Mouse (Mus musculus) intestine, postnatal 0 days (tissue): ENCODE measurements around the gene Map3k15. TPM values are rescaled to one million over a fixed set of nuclear protein-coding genes. Genes with fewer than 3 reads are reported as not detected.
A peak's percentile ranks its signal among the peaks of the same experiment; 100 is the strongest.

Experiments used
- ATAC-seq: fragments of 200-750 bp; cut with Nextera tagmentation; 2 replicates; pipeline ENCODE4 v1.8.0; 2017; ENCODE audit warnings: mild to moderate bottlenecking, moderate TSS enrichment, moderate library complexity
- H3K27ac ChIP-seq: fragments of 300-500 bp; sonication (generic); 2 replicates; pipeline ENCODE4 v1.5.1; 2014; ENCODE audit warnings: mild to moderate bottlenecking, low read depth, low read length, moderate library complexity
- H3K27me3 ChIP-seq: fragments of 300-500 bp; sonication (generic); replicated peaks from 2 replicates; pipeline ENCODE4 v1.6.1; 2014; ENCODE audit warnings: low read length, mixed read lengths; ENCODE audit not compliant: control insufficient read depth, insufficient read depth
- H3K36me3 ChIP-seq: fragments of 300-500 bp; sonication (generic); 2 replicates; pipeline ENCODE4 v1.6.1; 2014; ENCODE audit warnings: mild to moderate bottlenecking, moderate library complexity; ENCODE audit not compliant: control insufficient read depth, insufficient read depth
- H3K4me1 ChIP-seq: fragments of 300-500 bp; sonication (generic); replicated peaks from 2 replicates; pipeline ENCODE4 v1.6.1; 2014; ENCODE audit warnings: antibody characterized with exemption, low read length, mixed read lengths; ENCODE audit not compliant: control insufficient read depth, insufficient read depth
- H3K4me2 ChIP-seq: fragments of 300-500 bp; sonication (generic); replicated peaks from 2 replicates; pipeline ENCODE4 v1.6.1; 2014; ENCODE audit warnings: low read depth, mild to moderate bottlenecking, moderate library complexity
- H3K4me3 ChIP-seq: fragments of 300-500 bp; sonication (generic); 2 replicates; pipeline ENCODE4 v1.5.1; 2014; ENCODE audit warnings: low read depth, low read length
- H3K9ac ChIP-seq: fragments of 300-500 bp; sonication (generic); 2 replicates; pipeline ENCODE4 v1.6.1; 2014; ENCODE audit warnings: mild to moderate bottlenecking, low read depth, low read length
- H3K9me3 ChIP-seq: fragments of 300-500 bp; sonication (generic); 2 replicates; pipeline ENCODE4 v1.6.1; 2016; ENCODE audit warnings: mixed run types; ENCODE audit not compliant: control insufficient read depth
- CTCF ChIP-seq: sonication (generic); IDR thresholded peaks from 2 replicates; pipeline ENCODE4 v1.5.1; 2016; ENCODE audit warnings: low read depth, mild to moderate bottlenecking, control low read depth, antibody characterized with exemption, moderate library complexity
- WGBS: fragments of 180-500 bp; shearing (Covaris S2); extraction: QIAGEN DNeasy Blood & Tissue Kit; methylation state at CpG from one replicate; pipeline ENCODE4 v1.1.7; 2014; 5-methylcytosine and 5-hydroxymethylcytosine counted together
- polyA plus RNA-seq: library from polyadenylated mRNA; unstranded; fragments of >200 nt; fragmentation: Nextera tagmentation; extraction: Ambion mirVana; gene quantifications from 2 replicates; pipeline ENCODE4 v1.2.1, GENCODE M21; 2015

The Map3k15 gene
- polyA plus RNA-seq, 1 experiment from 2014 or later: 0.10 TPM

GRCm38 (mm10) chrX:159961385-159961784, 26.8 kb upstream of the Map3k15 start:
- no peaks in the 10 kb centered on the region for H3K9me3 ChIP-seq
- ATAC-seq: no peak
- TF ChIP-seq CTCF: no peak

GRCm38 (mm10) chrX:159963273-159963672, 25.0 kb upstream of the Map3k15 start:
- H3K36me3 ChIP-seq: no peaks in the 10 kb centered on the region
- 30% methylated on average over 4 of the region's 4 CpGs for WGBS
- no peak overlapping the region for H3K4me3 ChIP-seq
- H3K9me3 ChIP-seq: no peaks in the 10 kb centered on the region
- peak; percentile 80 for TF ChIP-seq CTCF
- no peaks in the 10 kb centered on the region for H3K27me3 ChIP-seq
- no peak overlapping the region for H3K27ac ChIP-seq
- no peaks in the 10 kb centered on the region for H3K4me1 ChIP-seq
- H3K4me2 ChIP-seq: no peak overlapping the region
- no peak for ATAC-seq
- H3K9ac ChIP-seq: no peak overlapping the region

More at GRCm38 (mm10) chrX:159961385-159961784, 26.8 kb upstream of the Map3k15 start:
- 74% methylated on average over 2 of the region's 2 CpGs for WGBS
- no peak overlapping the region for H3K9ac ChIP-seq
- H3K27ac ChIP-seq: no peak overlapping the region
- no peaks in the 10 kb centered on the region for H3K27me3 ChIP-seq
- H3K4me3 ChIP-seq: no peak overlapping the region
- no peaks in the 10 kb centered on the region for H3K4me1 ChIP-seq
- no peaks in the 10 kb centered on the region for H3K36me3 ChIP-seq
- H3K4me2 ChIP-seq: no peak overlapping the region

GRCm38 (mm10) chrX:159963925-159964324, 24.3 kb upstream of the Map3k15 start:
- no peak overlapping the region for H3K4me2 ChIP-seq
- H3K9me3 ChIP-seq: no peaks in the 10 kb centered on the region
- no peak overlapping the region for H3K4me3 ChIP-seq
- 92% methylated on average over 9 of the region's 9 CpGs for WGBS
- ATAC-seq: no peak
- H3K27ac ChIP-seq: no peak overlapping the region
- H3K27me3 ChIP-seq: no peaks in the 10 kb centered on the region
- TF ChIP-seq CTCF: no peak
- H3K4me1 ChIP-seq: no peaks in the 10 kb centered on the region
- no peaks in the 10 kb centered on the region for H3K36me3 ChIP-seq
- no peak overlapping the region for H3K9ac ChIP-seq

GRCm38 (mm10) chrX:159969025-159969424, 19.2 kb upstream of the Map3k15 start:
- WGBS: 79% methylated on average over 2 of the region's 2 CpGs
- Histone ChIP-seq H3K36me3 (no peaks in the 10 kb centered on the region), H3K27ac (no peak overlapping the region), H3K4me3 (no peak overlapping the region), H3K9ac (no peak overlapping the region), H3K27me3 (no peaks in the 10 kb centered on the region), H3K4me1 (no peaks in the 10 kb centered on the region), H3K9me3 (no peaks in the 10 kb centered on the region), H3K4me2 (no peak overlapping the region)
- no peak for TF ChIP-seq CTCF
- no peak for ATAC-seq

GRCm38 (mm10) chrX:159971091-159971779, 17.0 kb upstream of the Map3k15 start:
- H3K27ac ChIP-seq: no peak overlapping the region
- no peak overlapping the region for H3K4me2 ChIP-seq
- 38% methylated on average over 3 of the region's 3 CpGs for WGBS
- H3K9ac ChIP-seq: no peak overlapping the region
- H3K4me1 ChIP-seq: no peaks in the 10 kb centered on the region
- no peaks in the 10 kb centered on the region for H3K27me3 ChIP-seq
- peak; percentile 45; the same call in 1 of the 2 replicates for ATAC-seq
- no peak for TF ChIP-seq CTCF
- no peaks in the 10 kb centered on the region for H3K9me3 ChIP-seq
- H3K4me3 ChIP-seq: no peak overlapping the region
- H3K36me3 ChIP-seq: no peaks in the 10 kb centered on the region

- H3K4me1 ChIP-seq: no peaks in the 10 kb centered on the region
- H3K9me3 ChIP-seq: no peaks in the 10 kb centered on the region
- no peaks in the 10 kb centered on the region for H3K36me3 ChIP-seq
- H3K27ac ChIP-seq: no peak overlapping the region
- H3K9ac ChIP-seq: no peak overlapping the region
- peak; percentile 77 for TF ChIP-seq CTCF
- H3K27me3 ChIP-seq: no peaks in the 10 kb centered on the region
- WGBS: 39% methylated on average over 5 of the region's 5 CpGs
- H3K4me2 ChIP-seq: no peak overlapping the region
- ATAC-seq: no peak
- H3K4me3 ChIP-seq: no peak overlapping the region
These were observed 14.5 kb upstream of the Map3k15 start for GRCm38 (mm10) chrX:159973730-159974129.

GRCm38 (mm10) chrX:159976243-159976642, 12.0 kb upstream of the Map3k15 start:
- H3K27ac ChIP-seq: no peak overlapping the region
- H3K27me3 ChIP-seq: no peaks in the 10 kb centered on the region
- no peaks in the 10 kb centered on the region for H3K36me3 ChIP-seq
- no peaks in the 10 kb centered on the region for H3K4me1 ChIP-seq
- no peaks in the 10 kb centered on the region for H3K9me3 ChIP-seq
- H3K4me2 ChIP-seq: no peak overlapping the region
- H3K9ac ChIP-seq: no peak overlapping the region
- no peak for ATAC-seq
- WGBS: 58% methylated on average over 3 of the region's 3 CpGs
- TF ChIP-seq CTCF: no peak
- no peak overlapping the region for H3K4me3 ChIP-seq
